Mouse (Mus musculus): ENCODE results near the gene Gm3012.
"Not testable (repeated sequence)": the region's sequence is repeated elsewhere in the genome, so short reads cannot be mapped to it uniquely, and the experiment has no call there.

Gene Gm3012

GRCm38 (mm10) chr14:3634212-3634611 lies at the start of gene Gm3012:
Gene Gm3012 (plus strand): TSS chr14:3634512.
- not testable (repeated sequence) for DNase-seq

- DNase-seq = not testable (repeated sequence)
These were observed 17.4 kb downstream of the Gm3012 start, which contains the start of gene Gm3020 for GRCm38 (mm10) chr14:3651730-3652129. Gene Gm3020 (plus strand): TSS chr14:3652030.

GRCm38 (mm10) chr14:3688483-3688882 lies 54.2 kb downstream of the Gm3012 start, which contains the start of gene Gm3043:
Gene Gm3043 (plus strand): TSS chr14:3688783.
- not testable (repeated sequence) for DNase-seq
